Mouse (Mus musculus): ENCODE results near the gene Fdxacb1.

Fdxacb1 gene

GRCm38 (mm10) chr9:50768107-50769002 lies at the start of gene Fdxacb1:
Gene Fdxacb1 (plus strand): TSS chr9:50768236.
- DNase-seq = peak; percentile 99

GRCm38 (mm10) chr9:50718878-50719277 lies 49.2 kb upstream of the Fdxacb1 start:
- no peak for DNase-seq

GRCm38 (mm10) chr9:50721061-50721460 lies 47.0 kb upstream of the Fdxacb1 start:
- peak; percentile 25 to 34 for DNase-seq

GRCm38 (mm10) chr9:50722451-50722911 lies 45.6 kb upstream of the Fdxacb1 start:
- DNase-seq = peak; percentile 88 to 94

- peak; percentile 96 to 97 for DNase-seq
Observed at GRCm38 (mm10) chr9:50723406-50723805, 44.6 kb upstream of the Fdxacb1 start.

- peak in 1 of 2 experiments; percentile 25 for DNase-seq
Observed at GRCm38 (mm10) chr9:50724147-50724546, 43.9 kb upstream of the Fdxacb1 start.

GRCm38 (mm10) chr9:50724661-50725330 lies 43.2 kb upstream of the Fdxacb1 start:
- peak; percentile 52 to 54 for DNase-seq

GRCm38 (mm10) chr9:50725921-50726590 lies 42.0 kb upstream of the Fdxacb1 start:
- DNase-seq = peak; percentile 65 to 72

- peak; percentile 58 to 61 for DNase-seq
Observed at GRCm38 (mm10) chr9:50727171-50727924, 40.7 kb upstream of the Fdxacb1 start.

- peak; percentile 86 to 89 for DNase-seq
Observed at GRCm38 (mm10) chr9:50727925-50728651, 39.9 kb upstream of the Fdxacb1 start.

- no peak for DNase-seq
Observed at GRCm38 (mm10) chr9:50729600-50729999, 38.4 kb upstream of the Fdxacb1 start.

GRCm38 (mm10) chr9:50732560-50732959 lies 35.5 kb upstream of the Fdxacb1 start:
- no peak for DNase-seq

GRCm38 (mm10) chr9:50734989-50735388 lies 33.0 kb upstream of the Fdxacb1 start:
- DNase-seq = peak; percentile 83 to 84

GRCm38 (mm10) chr9:50738914-50739870 lies 28.8 kb upstream of the Fdxacb1 start, which contains the start of gene Dixdc1:
Gene Dixdc1 (minus strand): TSS chr9:50739517.
- peak; percentile 94 for DNase-seq

- DNase-seq = no peak
Observed at GRCm38 (mm10) chr9:50740867-50741784, 26.9 kb upstream of the Fdxacb1 start.

GRCm38 (mm10) chr9:50742261-50742660 lies 25.8 kb upstream of the Fdxacb1 start:
- DNase-seq = no peak

GRCm38 (mm10) chr9:50742744-50743143 lies 25.3 kb upstream of the Fdxacb1 start:
- DNase-seq = no peak

GRCm38 (mm10) chr9:50745806-50746205 lies 22.2 kb upstream of the Fdxacb1 start:
- DNase-seq = no peak

GRCm38 (mm10) chr9:50746214-50746677 lies 21.8 kb upstream of the Fdxacb1 start, which contains the start of gene 2310030G06Rik:
Gene 2310030G06Rik (minus strand): TSS chr9:50746536.
- DNase-seq = peak; percentile 46 to 49

Data from cerebellum, postnatal 10 days (tissue).